Mouse (Mus musculus) cerebellum, adult 2 months (tissue): ENCODE results near the gene Epha8.

Experiments
- CTCF ChIP-seq: fragments of 200-500 bp; IDR thresholded peaks from 2 replicates; pipeline ENCODE4 v1.5.1; 2011; ENCODE audit warnings: low read depth, mild to moderate bottlenecking, control low read depth, low read length, moderate library complexity, borderline replicate concordance; ENCODE audit not compliant: insufficient read depth
- POLR2A ChIP-seq: fragments of 200-500 bp; IDR thresholded peaks from 2 replicates; pipeline ENCODE4 v1.6.1; 2011; ENCODE audit warnings: low read length, control low read depth, borderline replicate concordance; ENCODE audit not compliant: insufficient read depth

DNA sequence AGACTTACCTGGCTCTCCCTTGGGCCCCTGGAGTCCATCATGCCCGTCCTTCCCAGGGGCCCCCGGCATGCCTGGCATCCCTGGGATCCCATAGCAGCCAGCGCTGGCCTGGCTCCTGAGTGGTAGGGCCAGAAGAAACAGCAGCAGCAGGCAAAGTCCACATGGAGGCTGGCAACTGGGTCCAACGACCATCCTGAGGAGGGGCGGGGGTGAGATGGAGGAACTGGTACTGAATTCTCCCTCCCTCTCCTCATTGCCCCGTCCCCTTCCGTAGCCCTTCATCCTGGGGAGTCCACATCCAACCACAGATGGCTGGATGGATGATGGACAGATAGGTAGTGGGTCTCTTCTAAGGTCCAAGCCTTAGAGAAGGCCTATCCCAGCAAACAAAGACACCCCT lies 64.2 kb downstream of the Epha8 start:
- TF ChIP-seq POLR2A (no peak), CTCF (no peak)
